Mouse (Mus musculus): ENCODE data around the gene Ptpn7.

The Ptpn7 gene

GRCm38 (mm10) chr1:135129543-135130183, 2.8 kb upstream of the Ptpn7 start:
- DNase-seq = no peak

GRCm38 (mm10) chr1:135130376-135131018, 2.0 kb upstream of the Ptpn7 start:
- no peak for DNase-seq

GRCm38 (mm10) chr1:135131034-135131433, 1.5 kb upstream of the Ptpn7 start:
- no peak for DNase-seq

- no peak for DNase-seq
Measured at GRCm38 (mm10) chr1:135131560-135131959, 940 bp upstream of the Ptpn7 start.

GRCm38 (mm10) chr1:135132893-135133369, 431 bp downstream of the Ptpn7 start:
- DNase-seq = no peak

- no peak for DNase-seq
Measured at GRCm38 (mm10) chr1:135133678-135134435, 1.4 kb downstream of the Ptpn7 start.

- no peak for DNase-seq
Measured at GRCm38 (mm10) chr1:135135111-135135787, 2.7 kb downstream of the Ptpn7 start.

- DNase-seq = peak; percentile 79
Measured at GRCm38 (mm10) chr1:135136500-135136899, 4.0 kb downstream of the Ptpn7 start.

- no peak for DNase-seq
Measured at GRCm38 (mm10) chr1:135139906-135140305, 7.4 kb downstream of the Ptpn7 start.

GRCm38 (mm10) chr1:135142452-135142851, 10.0 kb downstream of the Ptpn7 start:
- no peak for DNase-seq

GRCm38 (mm10) chr1:135143940-135144339, 11.4 kb downstream of the Ptpn7 start:
- DNase-seq = no peak

- DNase-seq = peak; percentile 94
Measured at GRCm38 (mm10) chr1:135146077-135146945, 13.8 kb downstream of the Ptpn7 start, which contains the start of gene Arl8a. Gene Arl8a (plus strand): TSS chr1:135146824.

GRCm38 (mm10) chr1:135146946-135147701, 14.6 kb downstream of the Ptpn7 start:
- DNase-seq = peak; percentile 75

GRCm38 (mm10) chr1:135147702-135148058, 15.2 kb downstream of the Ptpn7 start:
- DNase-seq = peak; percentile 31

GRCm38 (mm10) chr1:135148476-135148875, 16.0 kb downstream of the Ptpn7 start:
- DNase-seq = no peak

- DNase-seq = no peak
Measured at GRCm38 (mm10) chr1:135148996-135149395, 16.5 kb downstream of the Ptpn7 start.

GRCm38 (mm10) chr1:135154011-135154410, 21.5 kb downstream of the Ptpn7 start:
- DNase-seq = no peak

- DNase-seq = peak; percentile 91
Measured at GRCm38 (mm10) chr1:135154411-135154959, 22.0 kb downstream of the Ptpn7 start.

- DNase-seq = no peak
Measured at GRCm38 (mm10) chr1:135156300-135156699, 23.8 kb downstream of the Ptpn7 start.

GRCm38 (mm10) chr1:135158633-135159032, 26.1 kb downstream of the Ptpn7 start:
- DNase-seq = no peak

GRCm38 (mm10) chr1:135159074-135159473, 26.6 kb downstream of the Ptpn7 start:
- DNase-seq = no peak
